9 mouse cellular contexts compared by ENCODE assay signal in genomic region chrX:12151996-12152904, GRCm38 (mm10). TPM values are rescaled to one million over a fixed set of nuclear protein-coding genes. Genes with fewer than 3 reads are reported as not detected.
DNase-seq lines count a peak whose midpoint lies in the region; ATAC-seq and TF ChIP-seq lines count a peak whose summit lies in the region.
"Had no signal": no experiment of that assay in that cellular context is flagged by ENCODE, and none has a peak within 500 bp of the region (broad histone marks: within the 10 kb centered on the region; RNA-seq: fewer than 3 reads in every experiment).

No protein-coding gene starts in this region.

- no peak for TF ChIP-seq POLR2A in cerebellum, adult 2 months (IDR thresholded peaks at IDR 0.05; ENCODE audit: borderline replicate concordance, insufficient read depth, low read length)

- peak overlapping the region; percentile 62 for H3K4me2 ChIP-seq in kidney, embryonic 15.5 days
- H3K4me2 ChIP-seq in embryonic facial prominence, embryonic 12.5 days (replicated peaks): peak overlapping the region; percentile 49
- H3K4me2 ChIP-seq in hindbrain, embryonic 16.5 days (ENCODE audit: low read length): peak overlapping the region; percentile 60
- peak overlapping the region; percentile 49 for H3K4me2 ChIP-seq in midbrain, embryonic 15.5 days

- H3K9ac ChIP-seq in kidney, embryonic 15.5 days: peak overlapping the region; percentile 17; the same call in 1 of the 2 replicates
- no peak overlapping the region for H3K9ac ChIP-seq in embryonic facial prominence, embryonic 12.5 days
- H3K9ac ChIP-seq in hindbrain, embryonic 16.5 days (ENCODE audit: low read depth, low read length): peak overlapping the region; percentile 48; the same call in 1 of the 2 replicates
- no peak overlapping the region for H3K9ac ChIP-seq in midbrain, embryonic 15.5 days

- no peaks in the 10 kb centered on the region for H3K36me3 ChIP-seq in kidney, embryonic 15.5 days
- H3K36me3 ChIP-seq in embryonic facial prominence, embryonic 12.5 days: no peaks in the 10 kb centered on the region
- H3K36me3 ChIP-seq in hindbrain, embryonic 16.5 days (ENCODE audit: control insufficient read depth, insufficient read depth, low read length): no peaks in the 10 kb centered on the region
- no peaks in the 10 kb centered on the region for H3K36me3 ChIP-seq in midbrain, embryonic 15.5 days (replicated peaks)

- H3K27me3 ChIP-seq in kidney, embryonic 15.5 days: peaks cover 86% of the 10 kb centered on the region
- H3K27me3 ChIP-seq in embryonic facial prominence, embryonic 12.5 days: peaks cover 57% of the 10 kb centered on the region
- H3K27me3 ChIP-seq in hindbrain, embryonic 16.5 days (replicated peaks; ENCODE audit: control insufficient read depth, insufficient read depth, low read length): peaks cover 34% of the 10 kb centered on the region
- peaks cover 36% of the 10 kb centered on the region for H3K27me3 ChIP-seq in midbrain, embryonic 15.5 days (replicated peaks)
- no peaks in the 10 kb centered on the region; the same call in 1 of the 2 replicates for H3K27me3 ChIP-seq in cerebellum, adult 2 months (ENCODE audit: control insufficient read depth, insufficient read depth, low read length)

- H3K4me1 ChIP-seq in kidney, embryonic 15.5 days: peaks cover 59% of the 10 kb centered on the region
- peaks cover 27% of the 10 kb centered on the region for H3K4me1 ChIP-seq in embryonic facial prominence, embryonic 12.5 days
- H3K4me1 ChIP-seq in hindbrain, embryonic 16.5 days (ENCODE audit: control insufficient read depth, insufficient read depth, low read depth, low read length): peaks cover 6% of the 10 kb centered on the region
- H3K4me1 ChIP-seq in midbrain, embryonic 15.5 days: peaks cover 31% of the 10 kb centered on the region
- H3K4me1 ChIP-seq in cerebellum, adult 2 months (ENCODE audit: control insufficient read depth, insufficient read depth, low read length): no peaks in the 10 kb centered on the region

- no peak for TF ChIP-seq CTCF in cerebellum, adult 2 months (IDR thresholded peaks at IDR 0.05; ENCODE audit: borderline replicate concordance, insufficient read depth, low read depth, low read length)

- no peak overlapping the region for H3K27ac ChIP-seq in kidney, embryonic 15.5 days
- no peak overlapping the region for H3K27ac ChIP-seq in embryonic facial prominence, embryonic 12.5 days
- H3K27ac ChIP-seq in hindbrain, embryonic 16.5 days (ENCODE audit: low read depth, low read length): no peak overlapping the region
- no peak overlapping the region for H3K27ac ChIP-seq in midbrain, embryonic 15.5 days
- no peak overlapping the region for H3K27ac ChIP-seq in cerebellum, adult 2 months (ENCODE audit: insufficient read depth, low read length)
- H3K27ac ChIP-seq: macrophage had no signal

- peak overlapping the region; percentile 31 for H3K4me3 ChIP-seq in kidney, embryonic 15.5 days (replicated peaks)
- H3K4me3 ChIP-seq in embryonic facial prominence, embryonic 12.5 days: peak overlapping the region; percentile 17; the same call in 1 of the 2 replicates
- peak overlapping the region; percentile 32 for H3K4me3 ChIP-seq in hindbrain, embryonic 16.5 days (ENCODE audit: low read length)
- peak overlapping the region; percentile 28 for H3K4me3 ChIP-seq in midbrain, embryonic 15.5 days
- no peak overlapping the region for H3K4me3 ChIP-seq in cerebellum, adult 2 months (replicated peaks; ENCODE audit: insufficient read depth, low read depth, low read length)

- 11% methylated on average over 41 of the region's 42 CpGs for WGBS in kidney, embryonic 15.5 days
- 14% methylated on average over 42 of the region's 42 CpGs for WGBS in embryonic facial prominence, embryonic 12.5 days
- WGBS in hindbrain, embryonic 16.5 days: 23% methylated on average over 38 of the region's 42 CpGs
- WGBS in midbrain, embryonic 15.5 days: 16% methylated on average over 41 of the region's 42 CpGs
- 64% methylated on average over 41 of the region's 42 CpGs for WGBS in cerebellum, adult 2 months

- ATAC-seq in kidney, embryonic 15.5 days (replicated peaks; ENCODE audit: low FRiP score): peak; percentile 43; the same call in 1 of the 2 replicates
- no peak for ATAC-seq in embryonic facial prominence, embryonic 12.5 days (ENCODE audit: insufficient number of reproducible peaks, insufficient read depth, low FRiP score, low TSS enrichment)
- no peak for ATAC-seq in hindbrain, embryonic 16.5 days
- ATAC-seq in midbrain, embryonic 15.5 days (replicated peaks): peak; percentile 18; the same call in 1 of the 2 replicates

- H3K9me3 ChIP-seq in kidney, embryonic 15.5 days (replicated peaks): no peaks in the 10 kb centered on the region
- H3K9me3 ChIP-seq in embryonic facial prominence, embryonic 12.5 days: no peaks in the 10 kb centered on the region
- no peaks in the 10 kb centered on the region for H3K9me3 ChIP-seq in hindbrain, embryonic 16.5 days (ENCODE audit: control insufficient read depth, low read length)
- no peaks in the 10 kb centered on the region for H3K9me3 ChIP-seq in midbrain, embryonic 15.5 days

- no peak for DNase-seq in kidney, adult 18-20 months
- no peak for DNase-seq in cerebellum, adult 2 months
- DNase-seq in frontal cortex, adult 2 months (ENCODE audit: extremely low spot score in 1 of 2, low spot score in 1 of 2): no peak
- no peak for DNase-seq in layer of hippocampus, postnatal 10 days (ENCODE audit: low spot score in 2 of 2)

RNA-seq across cellular contexts. Expression of gene Bcor, which starts 7.9 kb away (rescaled TPM):
- 18.8 and 19.3 TPM in 2 replicates for polyA plus RNA-seq in kidney, embryonic 15.5 days (2015; fragmentation: Nextera tagmentation; extraction: Ambion mirVana)
- polyA plus RNA-seq in embryonic facial prominence, embryonic 12.5 days (2016; fragmentation: Nextera tagmentation; extraction: Ambion mirVana): 20.6 TPM in 2 replicates
- polyA plus RNA-seq in hindbrain, embryonic 16.5 days (2015; fragmentation: Nextera tagmentation; extraction: Ambion mirVana): 11.2 and 13.4 TPM in 2 replicates
- polyA plus RNA-seq in midbrain, embryonic 15.5 days (2015; fragmentation: Nextera tagmentation; extraction: Ambion mirVana): 18.4 and 18.8 TPM in 2 replicates
- polyA plus RNA-seq in cerebellum, adult 2 months (2012; rRNA removed): 12.2 and 12.9 TPM in 2 replicates
- polyA plus RNA-seq in frontal cortex, adult 2 months (2012; rRNA removed): 13.9 and 17.2 TPM in 2 replicates
- 10 to 100 TPM; 18.2 to 18.5 TPM for total RNA-seq in layer of hippocampus, postnatal 10 days (2021)

Comparison
In these comparisons a context has a peak if more than half of its experiments do, and no peak if none do; other contexts are left out.
1. ATAC-seq: peak in kidney, embryonic 15.5 days (single experiment) and midbrain, embryonic 15.5 days (single experiment); none in embryonic facial prominence, embryonic 12.5 days (single experiment) and hindbrain, embryonic 16.5 days (single experiment).
2. H3K9ac ChIP-seq: peak in kidney, embryonic 15.5 days (single experiment) and hindbrain, embryonic 16.5 days (single experiment); none in embryonic facial prominence, embryonic 12.5 days (single experiment) and midbrain, embryonic 15.5 days (single experiment).
3. Peak in every context shown above with its lines, with median percentiles within 50 percentile points of each other: H3K4me2 ChIP-seq.